Mouse (Mus musculus): ENCODE data around the gene Flt3l. TPM values are rescaled to one million over a fixed set of nuclear protein-coding genes. Genes with fewer than 3 reads are reported as not detected.

The Flt3l gene
- polyA plus RNA-seq, 1 experiment from 2014 or later, result 2.4 TPM

DNA sequence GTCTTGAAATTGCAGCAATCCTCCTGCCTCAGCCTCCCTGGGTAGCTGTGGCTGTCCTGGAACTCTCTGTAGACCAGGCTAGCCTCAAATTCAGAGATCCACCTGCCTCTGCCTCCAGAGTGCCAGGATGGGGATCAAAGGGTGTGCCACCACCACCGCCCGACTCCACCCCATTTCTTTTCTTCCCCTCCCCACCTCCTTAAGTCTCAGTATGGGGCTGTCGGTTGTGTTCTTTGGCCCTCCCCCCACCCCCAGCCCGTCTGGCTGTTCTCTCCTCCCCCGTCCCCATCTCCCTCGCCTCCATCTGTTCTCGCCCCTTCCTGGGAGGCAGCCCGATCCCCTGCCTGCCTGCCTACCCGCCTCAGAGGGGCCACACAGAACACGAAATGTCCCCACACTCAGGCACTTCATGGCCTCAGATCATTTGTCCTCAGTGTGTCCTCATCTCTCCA lies 30.7 kb upstream of the Flt3l start:
- DNase-seq (ENCODE audit: low spot score), result no peak
- peaks cover 54% of the 10 kb centered on the region for H3K27me3 ChIP-seq (ENCODE audit: insufficient read depth, low read length)
- no peak overlapping the region for H3K4me3 ChIP-seq (replicated peaks; ENCODE audit: low read depth, low read length)
- H3K9ac ChIP-seq (ENCODE audit: low read depth, low read length), result no peak overlapping the region
- H3K9me3 ChIP-seq (replicated peaks; ENCODE audit: low read length), result peaks cover 10% of the 10 kb centered on the region
- no peak overlapping the region for H3K4me2 ChIP-seq (ENCODE audit: low read length)
- no peak for ATAC-seq (replicated peaks; ENCODE audit: low FRiP score, low read depth)
- no peak for TF ChIP-seq CTCF (IDR thresholded peaks at IDR 0.05; ENCODE audit: low read depth)
- H3K4me1 ChIP-seq (replicated peaks; ENCODE audit: insufficient read depth, low read length), result peaks cover 5% of the 10 kb centered on the region; the same call in 1 of the 2 replicates
- H3K27ac ChIP-seq, result no peak overlapping the region
- 26% methylated on average over 10 of the region's 10 CpGs for WGBS
- H3K36me3 ChIP-seq (ENCODE audit: insufficient read depth, low read length), result no peaks in the 10 kb centered on the region

DNA sequence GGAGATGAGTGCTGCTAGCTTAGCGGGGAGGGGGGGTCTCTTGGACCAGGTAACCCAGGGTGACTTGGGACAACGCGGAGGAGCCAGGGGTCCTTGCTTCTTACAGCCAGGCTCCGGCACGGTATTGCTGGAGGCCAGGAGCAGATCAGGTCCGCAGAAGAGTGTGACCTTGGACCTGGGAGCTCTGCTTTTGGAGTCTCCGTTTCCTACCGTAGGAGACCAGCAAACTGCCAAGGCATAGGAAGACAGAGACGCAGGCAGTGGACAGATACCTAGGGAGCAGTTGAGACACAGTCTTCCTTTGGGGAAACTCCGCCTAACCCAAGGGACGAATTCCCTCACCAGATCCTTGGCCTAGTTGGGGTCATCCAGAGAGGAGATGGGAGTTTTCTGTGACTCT lies 29.5 kb upstream of the Flt3l start:
- H3K9ac ChIP-seq (ENCODE audit: low read depth, low read length), result no peak overlapping the region
- ATAC-seq (replicated peaks; ENCODE audit: low FRiP score, low read depth) (no peak), DNase-seq (ENCODE audit: low spot score) (no peak)
- H3K4me2 ChIP-seq (ENCODE audit: low read length), result no peak overlapping the region
- no peak overlapping the region for H3K27ac ChIP-seq
- no peak for TF ChIP-seq CTCF (IDR thresholded peaks at IDR 0.05; ENCODE audit: low read depth)
- H3K9me3 ChIP-seq (replicated peaks; ENCODE audit: low read length), result peaks cover 10% of the 10 kb centered on the region
- H3K36me3 ChIP-seq (ENCODE audit: insufficient read depth, low read length), result no peaks in the 10 kb centered on the region
- 51% methylated on average over 11 of the region's 11 CpGs for WGBS
- H3K27me3 ChIP-seq (ENCODE audit: insufficient read depth, low read length), result peaks cover 54% of the 10 kb centered on the region
- H3K4me1 ChIP-seq (replicated peaks; ENCODE audit: insufficient read depth, low read length), result peaks cover 5% of the 10 kb centered on the region; the same call in 1 of the 2 replicates
- H3K4me3 ChIP-seq (replicated peaks; ENCODE audit: low read depth, low read length), result no peak overlapping the region

DNA sequence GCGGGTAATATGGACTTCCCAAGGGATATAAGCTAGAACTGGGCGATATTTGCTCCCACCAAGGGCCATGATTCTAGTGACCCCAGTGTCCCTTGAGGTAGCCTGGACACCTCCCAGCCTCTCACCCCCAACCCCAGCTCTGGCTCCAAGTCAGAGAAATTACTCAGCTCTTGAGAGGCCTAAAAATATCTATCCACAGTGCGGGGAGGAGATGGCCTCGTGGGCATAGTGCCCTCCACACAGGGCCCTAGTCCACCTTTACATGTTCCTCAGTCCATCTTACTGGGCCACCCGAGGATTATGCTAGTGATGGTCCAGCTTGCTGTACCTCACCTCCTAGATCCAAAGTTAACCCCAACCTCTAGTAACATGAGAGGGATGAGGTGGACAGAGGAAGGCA lies 28.6 kb upstream of the Flt3l start:
- Histone ChIP-seq H3K4me1 (replicated peaks; ENCODE audit: insufficient read depth, low read length) (peaks cover 5% of the 10 kb centered on the region; the same call in 1 of the 2 replicates), H3K9me3 (replicated peaks; ENCODE audit: low read length) (peaks cover 5% of the 10 kb centered on the region), H3K27ac (no peak overlapping the region), H3K4me3 (replicated peaks; ENCODE audit: low read depth, low read length) (no peak overlapping the region), H3K4me2 (ENCODE audit: low read length) (no peak overlapping the region), H3K36me3 (ENCODE audit: insufficient read depth, low read length) (0 out of 2 replicates have a peak, but pooled peaks cover 3% of the 10 kb centered on the region), H3K9ac (ENCODE audit: low read depth, low read length) (no peak overlapping the region), H3K27me3 (ENCODE audit: insufficient read depth, low read length) (peaks cover 54% of the 10 kb centered on the region)
- TF ChIP-seq CTCF (IDR thresholded peaks at IDR 0.05; ENCODE audit: low read depth), result no peak
- 64% methylated on average over 5 of the region's 5 CpGs for WGBS
- DNase-seq (ENCODE audit: low spot score), result no peak
- no peak for ATAC-seq (replicated peaks; ENCODE audit: low FRiP score, low read depth)

DNA sequence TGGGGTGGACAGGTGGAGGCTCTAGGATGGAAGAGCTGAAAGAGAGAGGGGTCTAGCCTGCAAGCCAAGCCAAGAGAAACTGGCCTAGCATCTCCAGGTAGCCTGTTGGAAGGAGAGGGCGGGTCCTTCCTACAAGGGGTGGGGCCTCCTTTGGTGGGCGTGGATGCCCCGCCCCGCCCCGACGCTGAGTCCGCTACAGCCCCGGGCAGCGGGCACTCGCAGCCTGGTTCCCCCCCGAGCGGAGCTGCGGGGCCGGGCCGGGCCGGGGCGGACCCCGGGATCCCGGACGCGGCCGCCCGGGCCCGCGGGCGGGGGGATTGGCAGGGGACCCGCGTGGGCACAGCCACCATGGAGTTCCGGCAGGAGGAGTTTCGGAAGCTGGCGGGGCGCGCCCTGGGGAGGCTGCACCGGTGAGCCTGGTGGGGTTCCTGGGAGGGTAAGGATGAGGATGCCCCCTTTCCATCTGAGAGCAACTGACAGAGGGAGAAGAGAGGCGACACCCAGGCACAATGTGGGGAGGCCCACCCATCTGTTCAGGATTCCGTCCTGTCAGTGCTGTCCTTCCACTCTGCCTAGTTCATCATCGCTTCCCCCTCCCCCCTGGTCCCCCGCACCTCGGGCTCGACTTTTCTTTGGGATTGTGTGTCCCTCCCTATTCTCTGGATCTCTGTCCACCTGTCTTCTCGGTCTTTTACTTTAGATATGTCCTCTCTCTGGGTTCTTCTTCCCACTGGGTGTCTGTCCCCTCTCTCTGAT lies 27.7 kb upstream of the Flt3l start, which contains the start of gene Slc17a7:
Gene Slc17a7 (plus strand): TSS at position 215 of the 756 bp plus-strand sequence.
- H3K27me3 ChIP-seq (ENCODE audit: insufficient read depth, low read length), result peaks cover 45% of the 10 kb centered on the region
- DNase-seq (ENCODE audit: low spot score) (peak; percentile 46), ATAC-seq (replicated peaks; ENCODE audit: low FRiP score, low read depth) (no peak)
- peak within 1 kb of the TSS; percentile 81 for H3K4me2 ChIP-seq (ENCODE audit: low read length)
- H3K4me1 ChIP-seq (replicated peaks; ENCODE audit: insufficient read depth, low read length), result peaks cover 5% of the 10 kb centered on the region; the same call in 1 of the 2 replicates
- under 1% methylated on average over 38 of the region's 41 CpGs for WGBS
- 0 out of 2 replicates have a peak, but pooled peaks cover 7% of the 10 kb centered on the region for H3K36me3 ChIP-seq (ENCODE audit: insufficient read depth, low read length)
- H3K9me3 ChIP-seq (replicated peaks; ENCODE audit: low read length), result no peaks in the 10 kb centered on the region
- peak within 1 kb of the TSS; percentile 59 for H3K9ac ChIP-seq (ENCODE audit: low read depth, low read length)
- no peak within 1 kb of the TSS for H3K27ac ChIP-seq
- no peak for TF ChIP-seq CTCF (IDR thresholded peaks at IDR 0.05; ENCODE audit: low read depth)
- H3K4me3 ChIP-seq (replicated peaks; ENCODE audit: low read depth, low read length), result peak within 1 kb of the TSS; percentile 38

DNA sequence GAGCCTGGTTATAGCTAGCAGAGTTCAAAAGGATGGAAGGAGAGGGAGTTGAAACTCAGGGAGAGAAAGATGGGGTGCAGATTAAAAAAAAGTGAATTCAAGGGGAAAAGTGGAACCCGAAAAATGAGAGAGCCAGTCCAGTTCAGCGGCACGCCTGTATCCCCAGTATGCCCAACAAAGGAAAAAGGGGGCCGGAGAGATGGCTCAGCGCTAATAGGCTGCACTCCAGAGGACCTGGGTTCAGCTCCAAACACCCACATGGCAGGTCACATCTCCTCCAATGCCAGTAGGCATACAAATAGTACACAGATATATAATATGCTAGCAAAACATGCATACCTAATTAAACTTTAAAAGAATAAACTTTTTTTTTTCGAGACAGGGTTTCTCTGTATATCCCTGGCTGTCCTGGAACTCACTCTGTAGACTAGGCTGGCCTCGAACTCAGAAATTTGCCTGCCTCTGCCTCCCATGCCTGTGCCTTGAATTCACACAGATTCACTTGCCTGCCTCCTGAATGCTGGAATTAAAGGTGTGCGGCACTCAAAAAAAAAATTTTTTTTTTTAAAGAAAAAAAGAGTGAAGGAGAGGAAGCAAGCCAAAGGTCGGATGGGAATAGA lies 26.9 kb upstream of the Flt3l start:
- H3K36me3 ChIP-seq (ENCODE audit: insufficient read depth, low read length), result 0 out of 2 replicates have a peak, but pooled peaks cover 13% of the 10 kb centered on the region
- peak overlapping the region; percentile 81; the same call in 1 of the 2 replicates for H3K4me2 ChIP-seq (ENCODE audit: low read length)
- DNase-seq (ENCODE audit: low spot score) (no peak), ATAC-seq (replicated peaks; ENCODE audit: low FRiP score, low read depth) (no peak)
- no peaks in the 10 kb centered on the region for H3K9me3 ChIP-seq (replicated peaks; ENCODE audit: low read length)
- H3K4me3 ChIP-seq (replicated peaks; ENCODE audit: low read depth, low read length), result no peak overlapping the region
- H3K4me1 ChIP-seq (replicated peaks; ENCODE audit: insufficient read depth, low read length), result peaks cover 5% of the 10 kb centered on the region; the same call in 1 of the 2 replicates
- peaks cover 39% of the 10 kb centered on the region for H3K27me3 ChIP-seq (ENCODE audit: insufficient read depth, low read length)
- TF ChIP-seq CTCF (IDR thresholded peaks at IDR 0.05; ENCODE audit: low read depth), result no peak
- H3K27ac ChIP-seq, result no peak overlapping the region
- no peak overlapping the region for H3K9ac ChIP-seq (ENCODE audit: low read depth, low read length)
- WGBS, result 72% methylated on average over 9 of the region's 9 CpGs

DNA sequence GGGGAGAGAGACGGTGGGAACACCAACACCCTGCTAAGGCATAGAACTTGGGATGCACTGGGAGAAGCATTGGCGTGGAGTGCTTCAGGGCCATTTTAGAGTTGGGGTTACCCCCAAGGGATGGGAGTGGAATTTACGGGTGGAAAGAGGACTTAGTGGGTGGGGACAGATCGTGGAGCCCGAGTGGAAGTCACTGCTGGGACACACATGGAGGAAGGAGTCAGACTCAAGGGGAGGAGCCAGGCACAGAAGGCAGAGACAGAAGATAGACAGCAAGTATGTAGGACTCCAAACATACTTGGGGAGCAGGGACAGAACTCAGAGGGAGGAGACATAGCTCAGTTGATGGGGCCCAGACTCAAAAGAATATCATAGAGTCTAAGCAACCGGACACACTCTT lies 26.3 kb upstream of the Flt3l start:
- 25% methylated on average over 6 of the region's 6 CpGs for WGBS
- Histone ChIP-seq H3K27me3 (ENCODE audit: insufficient read depth, low read length) (peaks cover 34% of the 10 kb centered on the region), H3K4me2 (ENCODE audit: low read length) (peak overlapping the region; percentile 73), H3K36me3 (ENCODE audit: insufficient read depth, low read length) (0 out of 2 replicates have a peak, but pooled peaks cover 13% of the 10 kb centered on the region), H3K9me3 (replicated peaks; ENCODE audit: low read length) (no peaks in the 10 kb centered on the region), H3K27ac (no peak overlapping the region), H3K4me3 (replicated peaks; ENCODE audit: low read depth, low read length) (peak overlapping the region; percentile 29; the same call in 1 of the 2 replicates), H3K4me1 (replicated peaks; ENCODE audit: insufficient read depth, low read length) (peaks cover 5% of the 10 kb centered on the region; the same call in 1 of the 2 replicates), H3K9ac (ENCODE audit: low read depth, low read length) (peak overlapping the region; percentile 23; the same call in 1 of the 2 replicates)
- TF ChIP-seq CTCF (IDR thresholded peaks at IDR 0.05; ENCODE audit: low read depth), result no peak; the same call in 1 of the 2 replicates
- ATAC-seq (replicated peaks; ENCODE audit: low FRiP score, low read depth) (no peak), DNase-seq (ENCODE audit: low spot score) (no peak)

All from kidney, postnatal 0 days (tissue).